Mouse (Mus musculus) midbrain, postnatal 0 days (tissue): Measurements from ENCODE around the gene Haspin. TPM values are rescaled to one million over a fixed set of nuclear protein-coding genes. Genes with fewer than 3 reads are reported as not detected.

Experiments
- ATAC-seq: fragments of 200-750 bp; cut with Nextera tagmentation; 2 replicates; pipeline ENCODE4 v1.8.0; 2017; ENCODE audit warnings: moderate number of reproducible peaks, mild to moderate bottlenecking, moderate TSS enrichment, moderate library complexity; ENCODE audit not compliant: low FRiP score
- DNase-seq: peaks from one replicate; pipeline ENCODE4 v3.0.0-alpha.2; 2015; ENCODE audit warnings: low spot score
- H3K27ac ChIP-seq: fragments of 300-500 bp; sonication (generic); 2 replicates; pipeline ENCODE4 v1.5.1; 2014; ENCODE audit warnings: low read depth, mild to moderate bottlenecking, low read length, mixed read lengths
- H3K27me3 ChIP-seq: fragments of 300-500 bp; sonication (generic); 2 replicates; pipeline ENCODE4 v1.6.1; 2014; ENCODE audit warnings: low read length, control low read depth, mixed read lengths; ENCODE audit not compliant: insufficient read depth
- H3K36me3 ChIP-seq: fragments of 300-500 bp; sonication (generic); 2 replicates; pipeline ENCODE4 v1.6.1; 2014; ENCODE audit warnings: low read length, control low read depth, mixed read lengths; ENCODE audit not compliant: insufficient read depth
- H3K4me1 ChIP-seq: fragments of 300-500 bp; sonication (generic); 2 replicates; pipeline ENCODE4 v1.6.1; 2014; ENCODE audit warnings: mild to moderate bottlenecking, control low read depth, antibody characterized with exemption, low read length, mixed read lengths; ENCODE audit not compliant: insufficient read depth
- H3K4me2 ChIP-seq: fragments of 300-500 bp; sonication (generic); 2 replicates; pipeline ENCODE4 v1.6.1; 2014; ENCODE audit warnings: low read depth, mild to moderate bottlenecking, low read length, mixed read lengths; ENCODE audit not compliant: poor library complexity, severe bottlenecking
- H3K4me3 ChIP-seq: fragments of 300-500 bp; sonication (generic); 2 replicates; pipeline ENCODE4 v1.5.1; 2014; ENCODE audit warnings: low read depth, mild to moderate bottlenecking, low read length, moderate library complexity
- H3K9ac ChIP-seq: fragments of 300-500 bp; sonication (generic); replicated peaks from 2 replicates; pipeline ENCODE4 v1.6.1; 2014; ENCODE audit warnings: mild to moderate bottlenecking, low read length, moderate library complexity, mixed read lengths; ENCODE audit not compliant: poor library complexity, severe bottlenecking
- H3K9me3 ChIP-seq: fragments of 300-500 bp; sonication (generic); 2 replicates; pipeline ENCODE4 v1.6.1; 2016; ENCODE audit warnings: low read length, control low read depth
- CTCF ChIP-seq: IDR thresholded peaks from 2 replicates; pipeline ENCODE4 v1.5.1; 2016; ENCODE audit warnings: antibody characterized with exemption, mild to moderate bottlenecking
- WGBS: fragments of 180-500 bp; shearing (Covaris S2); extraction: QIAGEN DNeasy Blood & Tissue Kit; methylation state at CpG from one replicate; pipeline ENCODE4 v1.1.7; 2014; 5-methylcytosine and 5-hydroxymethylcytosine counted together
- polyA plus RNA-seq: library from polyadenylated mRNA; unstranded; fragments of >200 nt; fragmentation: Nextera tagmentation; extraction: Ambion mirVana; gene quantifications from 2 replicates; pipeline ENCODE4 v1.2.1, GENCODE M21; 2015
- total RNA-seq: library from RNA; depleted of rRNA; stranded (reverse); fragments of >200 nt; gene quantifications from 2 replicates; pipeline ENCODE4 v1.2.3, GENCODE M21; 2014

The Haspin gene
- total and polyA plus RNA-seq, 2 experiments from 2014 or later = 0.60 to 1.3 TPM

GRCm38 (mm10) chr11:73098860-73099259 lies 39.2 kb downstream of the Haspin start:
- Histone ChIP-seq H3K36me3 (no peaks in the 10 kb centered on the region), H3K4me2 (no peak overlapping the region), H3K4me3 (no peak overlapping the region), H3K27me3 (no peaks in the 10 kb centered on the region), H3K9me3 (no peaks in the 10 kb centered on the region), H3K27ac (no peak overlapping the region), H3K9ac (no peak overlapping the region), H3K4me1 (no peaks in the 10 kb centered on the region)
- WGBS = 64% methylated on average over 5 of the region's 5 CpGs
- DNase-seq (no peak), ATAC-seq (no peak)
- no peak for TF ChIP-seq CTCF

- no peak for ATAC-seq
- Histone ChIP-seq H3K4me1 (no peaks in the 10 kb centered on the region), H3K36me3 (no peaks in the 10 kb centered on the region), H3K27ac (no peak overlapping the region), H3K9ac (no peak overlapping the region), H3K4me3 (no peak overlapping the region), H3K27me3 (no peaks in the 10 kb centered on the region), H3K9me3 (no peaks in the 10 kb centered on the region), H3K4me2 (no peak overlapping the region)
- DNase-seq = no peak
- TF ChIP-seq CTCF = no peak
- 78% methylated on average over 11 of the region's 11 CpGs for WGBS
Measured at GRCm38 (mm10) chr11:73094231-73094995, 43.7 kb downstream of the Haspin start.

GRCm38 (mm10) chr11:73092877-73093276 lies 45.2 kb downstream of the Haspin start:
- TF ChIP-seq CTCF = no peak
- no peak for ATAC-seq
- no peak overlapping the region for H3K4me2 ChIP-seq
- H3K9me3 ChIP-seq = no peaks in the 10 kb centered on the region
- H3K36me3 ChIP-seq = no peaks in the 10 kb centered on the region
- H3K27ac ChIP-seq = no peak overlapping the region
- no peak overlapping the region for H3K4me3 ChIP-seq
- H3K9ac ChIP-seq = no peak overlapping the region
- 73% methylated on average over 7 of the region's 7 CpGs for WGBS
- no peaks in the 10 kb centered on the region for H3K4me1 ChIP-seq
- H3K27me3 ChIP-seq = no peaks in the 10 kb centered on the region
- no peak for DNase-seq

GRCm38 (mm10) chr11:73092057-73092456 lies 46.0 kb downstream of the Haspin start:
- Histone ChIP-seq H3K9ac (no peak overlapping the region), H3K4me2 (no peak overlapping the region), H3K36me3 (no peaks in the 10 kb centered on the region), H3K4me3 (no peak overlapping the region), H3K27ac (no peak overlapping the region), H3K4me1 (no peaks in the 10 kb centered on the region), H3K27me3 (no peaks in the 10 kb centered on the region), H3K9me3 (no peaks in the 10 kb centered on the region)
- 83% methylated on average over 4 of the region's 4 CpGs for WGBS
- no peak for TF ChIP-seq CTCF
- ATAC-seq (no peak), DNase-seq (no peak)

GRCm38 (mm10) chr11:73090826-73091225 lies 47.3 kb downstream of the Haspin start:
- Histone ChIP-seq H3K9me3 (no peaks in the 10 kb centered on the region), H3K4me2 (no peak overlapping the region), H3K4me3 (no peak overlapping the region), H3K9ac (no peak overlapping the region), H3K27me3 (no peaks in the 10 kb centered on the region), H3K27ac (no peak overlapping the region), H3K36me3 (no peaks in the 10 kb centered on the region), H3K4me1 (no peaks in the 10 kb centered on the region)
- TF ChIP-seq CTCF = no peak
- 88% methylated on average over 2 of the region's 2 CpGs for WGBS
- no peak for ATAC-seq
- no peak for DNase-seq

- no peak for TF ChIP-seq CTCF
- DNase-seq (no peak), ATAC-seq (no peak)
- no peak within 1 kb of the TSS for H3K4me2 ChIP-seq
- 80% methylated on average over 4 of the region's 4 CpGs for WGBS
- no peaks in the 10 kb centered on the region for H3K27me3 ChIP-seq
- H3K9ac ChIP-seq = no peak within 1 kb of the TSS
- H3K9me3 ChIP-seq = no peaks in the 10 kb centered on the region
- no peak within 1 kb of the TSS for H3K27ac ChIP-seq
- H3K4me3 ChIP-seq = no peak within 1 kb of the TSS
- no peaks in the 10 kb centered on the region for H3K4me1 ChIP-seq
- H3K36me3 ChIP-seq = no peaks in the 10 kb centered on the region
Measured at GRCm38 (mm10) chr11:73090283-73090682, 47.8 kb downstream of the Haspin start, which contains the start of gene Itgae. Gene Itgae (plus strand): TSS chr11:73090583.
